Mouse (Mus musculus) hindbrain, embryonic 16.5 days (tissue): ENCODE measurements around the gene Gnai2. TPM values are rescaled to one million over a fixed set of nuclear protein-coding genes. Genes with fewer than 3 reads are reported as not detected.

ENCODE experiments used
- ATAC-seq: fragments of 200-750 bp; cut with Nextera tagmentation; 2 replicates; pipeline ENCODE4 v1.8.0; 2017; ENCODE audit warnings: moderate TSS enrichment, moderate library complexity
- H3K27ac ChIP-seq: fragments of 300-500 bp; sonication (generic); 2 replicates; pipeline ENCODE4 v1.5.1; 2014; ENCODE audit warnings: low read depth, mild to moderate bottlenecking, control low read depth, low read length, moderate library complexity
- H3K27me3 ChIP-seq: fragments of 300-500 bp; sonication (generic); replicated peaks from 2 replicates; pipeline ENCODE4 v1.6.1; 2014; ENCODE audit warnings: low read length; ENCODE audit not compliant: control insufficient read depth, insufficient read depth
- H3K36me3 ChIP-seq: fragments of 300-500 bp; sonication (generic); 2 replicates; pipeline ENCODE4 v1.6.1; 2014; ENCODE audit warnings: mild to moderate bottlenecking, low read length, moderate library complexity, mixed read lengths; ENCODE audit not compliant: control insufficient read depth, insufficient read depth
- H3K4me1 ChIP-seq: fragments of 300-500 bp; sonication (generic); 2 replicates; pipeline ENCODE4 v1.6.1; 2014; ENCODE audit warnings: low read depth, low read length; ENCODE audit not compliant: control insufficient read depth, insufficient read depth
- H3K4me2 ChIP-seq: fragments of 300-500 bp; sonication (generic); 2 replicates; pipeline ENCODE4 v1.6.1; 2014; ENCODE audit warnings: mild to moderate bottlenecking, low read length, control low read depth, moderate library complexity
- H3K4me3 ChIP-seq: fragments of 300-500 bp; sonication (generic); 2 replicates; pipeline ENCODE4 v1.5.1; 2014; ENCODE audit warnings: mild to moderate bottlenecking, low read length, control low read depth, moderate library complexity
- H3K9ac ChIP-seq: fragments of 300-500 bp; sonication (generic); 2 replicates; pipeline ENCODE4 v1.6.1; 2014; ENCODE audit warnings: low read depth, mild to moderate bottlenecking, control low read depth, low read length, moderate library complexity
- H3K9me3 ChIP-seq: fragments of 300-500 bp; sonication (generic); 2 replicates; pipeline ENCODE4 v1.6.1; 2014; ENCODE audit warnings: mild to moderate bottlenecking, low read length, moderate library complexity; ENCODE audit not compliant: control insufficient read depth
- WGBS: fragments of 180-500 bp; shearing (Covaris S2); extraction: QIAGEN DNeasy Blood & Tissue Kit; methylation state at CpG from one replicate; pipeline ENCODE4 v1.1.7; 2014; 5-methylcytosine and 5-hydroxymethylcytosine counted together
- polyA plus RNA-seq: library from polyadenylated mRNA; unstranded; fragments of >200 nt; fragmentation: Nextera tagmentation; extraction: Ambion mirVana; gene quantifications from 2 replicates; pipeline ENCODE4 v1.2.1, GENCODE M21; 2015

The Gnai2 gene
- polyA plus RNA-seq, 1 experiment from 2014 or later = 302 TPM

- no peaks in the 10 kb centered on the region for H3K9me3 ChIP-seq
- H3K4me1 ChIP-seq = peaks cover 10% of the 10 kb centered on the region
- H3K4me3 ChIP-seq = no peak overlapping the region
- peak overlapping the region; percentile 75 for H3K27ac ChIP-seq
- WGBS = 57% methylated on average over 7 of the region's 7 CpGs
- no peak overlapping the region for H3K9ac ChIP-seq
- H3K36me3 ChIP-seq = no peaks in the 10 kb centered on the region
- H3K4me2 ChIP-seq = no peak overlapping the region
- H3K27me3 ChIP-seq = no peaks in the 10 kb centered on the region
- ATAC-seq = peak; percentile 49
These were observed 15.1 kb upstream of the Gnai2 start for GRCm38 (mm10) chr9:107650225-107650624.

GRCm38 (mm10) chr9:107648767-107649166, 13.6 kb upstream of the Gnai2 start:
- Histone ChIP-seq H3K27me3 (no peaks in the 10 kb centered on the region), H3K4me1 (peaks cover 16% of the 10 kb centered on the region), H3K36me3 (no peaks in the 10 kb centered on the region), H3K4me2 (no peak overlapping the region), H3K9me3 (no peaks in the 10 kb centered on the region), H3K9ac (no peak overlapping the region), H3K4me3 (no peak overlapping the region), H3K27ac (no peak overlapping the region)
- 81% methylated on average over 3 of the region's 3 CpGs for WGBS
- ATAC-seq = no peak

GRCm38 (mm10) chr9:107646975-107647374, 11.8 kb upstream of the Gnai2 start:
- H3K9ac ChIP-seq = no peak overlapping the region
- no peak for ATAC-seq
- no peaks in the 10 kb centered on the region for H3K27me3 ChIP-seq
- no peaks in the 10 kb centered on the region for H3K9me3 ChIP-seq
- H3K27ac ChIP-seq = no peak overlapping the region
- H3K36me3 ChIP-seq = no peaks in the 10 kb centered on the region
- H3K4me1 ChIP-seq = peaks cover 16% of the 10 kb centered on the region
- H3K4me3 ChIP-seq = no peak overlapping the region
- H3K4me2 ChIP-seq = no peak overlapping the region
- WGBS = 86% methylated on average over 6 of the region's 6 CpGs

- H3K4me3 ChIP-seq = no peak overlapping the region
These were observed 10.4 kb upstream of the Gnai2 start for GRCm38 (mm10) chr9:107645577-107645976.

GRCm38 (mm10) chr9:107645153-107645510, 10.0 kb upstream of the Gnai2 start:
- Histone ChIP-seq H3K4me3 (no peak overlapping the region), H3K4me2 (peak overlapping the region; percentile 67), H3K9me3 (no peaks in the 10 kb centered on the region), H3K36me3 (no peaks in the 10 kb centered on the region), H3K27me3 (no peaks in the 10 kb centered on the region), H3K4me1 (peaks cover 6% of the 10 kb centered on the region), H3K9ac (peak overlapping the region; percentile 58), H3K27ac (no peak overlapping the region)
- 47% methylated on average over 7 of the region's 7 CpGs for WGBS
- ATAC-seq = peak; percentile 32

More at GRCm38 (mm10) chr9:107645577-107645976, 10.4 kb upstream of the Gnai2 start:
- WGBS = 13% methylated on average over 5 of the region's 5 CpGs
- Histone ChIP-seq H3K27me3 (no peaks in the 10 kb centered on the region), H3K9ac (peak overlapping the region; percentile 9; the same call in 1 of the 2 replicates), H3K4me1 (peaks cover 7% of the 10 kb centered on the region), H3K27ac (no peak overlapping the region), H3K36me3 (no peaks in the 10 kb centered on the region), H3K9me3 (no peaks in the 10 kb centered on the region), H3K4me2 (no peak overlapping the region)
- peak; percentile 73; the same call in 1 of the 2 replicates for ATAC-seq

GRCm38 (mm10) chr9:107644495-107645152, 9.5 kb upstream of the Gnai2 start:
- Histone ChIP-seq H3K4me1 (peaks cover 6% of the 10 kb centered on the region), H3K4me2 (peak overlapping the region; percentile 67), H3K36me3 (no peaks in the 10 kb centered on the region), H3K9ac (peak overlapping the region; percentile 63), H3K9me3 (no peaks in the 10 kb centered on the region), H3K4me3 (peak overlapping the region; percentile 39), H3K27me3 (no peaks in the 10 kb centered on the region), H3K27ac (peak overlapping the region; percentile 49)
- ATAC-seq = peak; percentile 84
- WGBS = 7% methylated on average over 35 of the region's 35 CpGs

GRCm38 (mm10) chr9:107643544-107644214, 8.5 kb upstream of the Gnai2 start:
- Histone ChIP-seq H3K9ac (no peak overlapping the region), H3K27me3 (no peaks in the 10 kb centered on the region), H3K4me3 (no peak overlapping the region), H3K4me1 (peaks cover 6% of the 10 kb centered on the region), H3K36me3 (no peaks in the 10 kb centered on the region), H3K27ac (no peak overlapping the region), H3K9me3 (no peaks in the 10 kb centered on the region), H3K4me2 (peak overlapping the region; percentile 67; the same call in 1 of the 2 replicates)
- ATAC-seq = no peak
- WGBS = 91% methylated on average over 13 of the region's 13 CpGs

- Histone ChIP-seq H3K27ac (no peak overlapping the region), H3K9ac (no peak overlapping the region), H3K4me1 (peaks cover 16% of the 10 kb centered on the region), H3K36me3 (no peaks in the 10 kb centered on the region), H3K9me3 (no peaks in the 10 kb centered on the region), H3K4me3 (no peak overlapping the region), H3K27me3 (no peaks in the 10 kb centered on the region), H3K4me2 (no peak overlapping the region)
- 45% methylated on average over 8 of the region's 8 CpGs for WGBS
- no peak for ATAC-seq
These were observed 6.5 kb upstream of the Gnai2 start for GRCm38 (mm10) chr9:107641666-107642065.

- H3K36me3 ChIP-seq = no peaks in the 10 kb centered on the region
- no peak for ATAC-seq
- no peak overlapping the region for H3K4me3 ChIP-seq
- H3K4me1 ChIP-seq = peaks cover 22% of the 10 kb centered on the region
- H3K9ac ChIP-seq = peak overlapping the region; percentile 2; the same call in 1 of the 2 replicates
- no peaks in the 10 kb centered on the region for H3K9me3 ChIP-seq
- H3K27ac ChIP-seq = no peak overlapping the region
- H3K27me3 ChIP-seq = no peaks in the 10 kb centered on the region
- WGBS = 34% methylated on average over 8 of the region's 8 CpGs
- H3K4me2 ChIP-seq = no peak overlapping the region
These were observed 5.1 kb upstream of the Gnai2 start for GRCm38 (mm10) chr9:107640257-107640772.
